Mouse (Mus musculus): ENCODE data around the gene Ppp1cc. TPM values are rescaled to one million over a fixed set of nuclear protein-coding genes. Genes with fewer than 3 reads are reported as not detected.

Gene Ppp1cc
- polyA plus RNA-seq (2015; fragmentation: Nextera tagmentation; extraction: Ambion mirVana), result 210 and 213 TPM in 2 replicates

GRCm38 (mm10) chr5:122157827-122158381 is at the start of gene Ppp1cc:
Gene Ppp1cc (plus strand): TSS chr5:122158278.
- H3K4me1 ChIP-seq (replicated peaks), result peaks cover 48% of the 10 kb centered on the region
- 1% methylated on average over 52 of the region's 54 CpGs for WGBS
- H3K9me3 ChIP-seq, result no peaks in the 10 kb centered on the region
- peak; percentile 94 for ATAC-seq (ENCODE audit: low FRiP score, low read depth)
- H3K4me2 ChIP-seq, result peak within 1 kb of the TSS; percentile 71
- no peaks in the 10 kb centered on the region for H3K27me3 ChIP-seq
- H3K9ac ChIP-seq, result peak within 1 kb of the TSS; percentile 75
- H3K4me3 ChIP-seq, result peak within 1 kb of the TSS; percentile 77
- peak within 1 kb of the TSS; percentile 83 for H3K27ac ChIP-seq (replicated peaks)
- H3K36me3 ChIP-seq, result no peaks in the 10 kb centered on the region

- no peaks in the 10 kb centered on the region for H3K9me3 ChIP-seq
- no peak overlapping the region for H3K4me2 ChIP-seq
- no peak overlapping the region for H3K27ac ChIP-seq (replicated peaks)
- H3K36me3 ChIP-seq, result no peaks in the 10 kb centered on the region
- no peak overlapping the region for H3K4me3 ChIP-seq
- ATAC-seq (ENCODE audit: low FRiP score, low read depth), result no peak
- no peaks in the 10 kb centered on the region for H3K4me1 ChIP-seq (replicated peaks)
- H3K9ac ChIP-seq, result no peak overlapping the region
- no peaks in the 10 kb centered on the region for H3K27me3 ChIP-seq
- 50% methylated on average over 16 of the region's 16 CpGs for WGBS
These were observed 48.6 kb upstream of the Ppp1cc start for GRCm38 (mm10) chr5:122109325-122110060.

GRCm38 (mm10) chr5:122110625-122111024 is 47.5 kb upstream of the Ppp1cc start:
- no peaks in the 10 kb centered on the region for H3K4me1 ChIP-seq (replicated peaks)
- ATAC-seq (ENCODE audit: low FRiP score, low read depth), result no peak
- no peak overlapping the region for H3K27ac ChIP-seq (replicated peaks)
- H3K9me3 ChIP-seq, result no peaks in the 10 kb centered on the region
- no peak overlapping the region for H3K4me3 ChIP-seq
- WGBS, result 94% methylated on average over 13 of the region's 13 CpGs
- no peaks in the 10 kb centered on the region for H3K36me3 ChIP-seq
- no peak overlapping the region for H3K4me2 ChIP-seq
- no peak overlapping the region for H3K9ac ChIP-seq
- no peaks in the 10 kb centered on the region for H3K27me3 ChIP-seq

GRCm38 (mm10) chr5:122111091-122111932 is 46.8 kb upstream of the Ppp1cc start:
- Histone ChIP-seq H3K4me2 (peak overlapping the region; percentile 16), H3K4me1 (replicated peaks) (no peaks in the 10 kb centered on the region), H3K27me3 (no peaks in the 10 kb centered on the region), H3K36me3 (no peaks in the 10 kb centered on the region), H3K9ac (no peak overlapping the region), H3K9me3 (no peaks in the 10 kb centered on the region), H3K27ac (replicated peaks) (no peak overlapping the region), H3K4me3 (no peak overlapping the region)
- no peak for ATAC-seq (ENCODE audit: low FRiP score, low read depth)
- WGBS, result 69% methylated on average over 26 of the region's 26 CpGs

- Histone ChIP-seq H3K9me3 (no peaks in the 10 kb centered on the region), H3K4me1 (replicated peaks) (no peaks in the 10 kb centered on the region), H3K27ac (replicated peaks) (no peak overlapping the region), H3K9ac (no peak overlapping the region), H3K4me3 (no peak overlapping the region), H3K27me3 (no peaks in the 10 kb centered on the region), H3K36me3 (no peaks in the 10 kb centered on the region), H3K4me2 (peak overlapping the region; percentile 16)
- no peak for ATAC-seq (ENCODE audit: low FRiP score, low read depth)
- WGBS, result 58% methylated on average over 4 of the region's 4 CpGs
These were observed 46.2 kb upstream of the Ppp1cc start for GRCm38 (mm10) chr5:122111933-122112248.

GRCm38 (mm10) chr5:122113450-122113849 is 44.6 kb upstream of the Ppp1cc start:
- Histone ChIP-seq H3K27me3 (no peaks in the 10 kb centered on the region), H3K9ac (no peak overlapping the region), H3K4me1 (replicated peaks) (no peaks in the 10 kb centered on the region), H3K4me3 (no peak overlapping the region), H3K36me3 (no peaks in the 10 kb centered on the region), H3K27ac (replicated peaks) (no peak overlapping the region), H3K4me2 (no peak overlapping the region), H3K9me3 (no peaks in the 10 kb centered on the region)
- no peak for ATAC-seq (ENCODE audit: low FRiP score, low read depth)
- 80% methylated on average over 7 of the region's 7 CpGs for WGBS

GRCm38 (mm10) chr5:122114176-122114575 is 43.9 kb upstream of the Ppp1cc start:
- Histone ChIP-seq H3K4me2 (no peak overlapping the region), H3K9ac (no peak overlapping the region), H3K27me3 (no peaks in the 10 kb centered on the region), H3K4me3 (no peak overlapping the region), H3K9me3 (no peaks in the 10 kb centered on the region), H3K4me1 (replicated peaks) (no peaks in the 10 kb centered on the region), H3K27ac (replicated peaks) (no peak overlapping the region), H3K36me3 (no peaks in the 10 kb centered on the region)
- 0 out of 2 replicates have a peak, but pooled peaks have one; percentile 42 for ATAC-seq (ENCODE audit: low FRiP score, low read depth)
- 3% methylated on average over 2 of the region's 2 CpGs for WGBS

- Histone ChIP-seq H3K9me3 (no peaks in the 10 kb centered on the region), H3K9ac (no peak overlapping the region), H3K27me3 (no peaks in the 10 kb centered on the region), H3K4me3 (no peak overlapping the region), H3K27ac (replicated peaks) (no peak overlapping the region), H3K4me1 (replicated peaks) (no peaks in the 10 kb centered on the region), H3K36me3 (no peaks in the 10 kb centered on the region), H3K4me2 (no peak overlapping the region)
- ATAC-seq (ENCODE audit: low FRiP score, low read depth), result no peak
- WGBS, result 94% methylated on average over 9 of the region's 9 CpGs
These were observed 42.8 kb upstream of the Ppp1cc start for GRCm38 (mm10) chr5:122115266-122115763.

- H3K27ac ChIP-seq (replicated peaks), result no peak overlapping the region
- no peak overlapping the region for H3K9ac ChIP-seq
- H3K27me3 ChIP-seq, result no peaks in the 10 kb centered on the region
- H3K9me3 ChIP-seq, result no peaks in the 10 kb centered on the region
- H3K4me3 ChIP-seq, result no peak overlapping the region
- no peak overlapping the region for H3K4me2 ChIP-seq
- no peaks in the 10 kb centered on the region for H3K36me3 ChIP-seq
- H3K4me1 ChIP-seq (replicated peaks), result no peaks in the 10 kb centered on the region
- no peak for ATAC-seq (ENCODE audit: low FRiP score, low read depth)
- 89% methylated on average over 6 of the region's 6 CpGs for WGBS
These were observed 41.8 kb upstream of the Ppp1cc start for GRCm38 (mm10) chr5:122116243-122116642.

- Histone ChIP-seq H3K9ac (no peak overlapping the region), H3K27ac (replicated peaks) (no peak overlapping the region), H3K4me1 (replicated peaks) (peaks cover 3% of the 10 kb centered on the region; the same call in 1 of the 2 replicates), H3K4me2 (no peak overlapping the region), H3K9me3 (no peaks in the 10 kb centered on the region), H3K27me3 (no peaks in the 10 kb centered on the region), H3K36me3 (no peaks in the 10 kb centered on the region), H3K4me3 (no peak overlapping the region)
- 83% methylated on average over 8 of the region's 8 CpGs for WGBS
- no peak for ATAC-seq (ENCODE audit: low FRiP score, low read depth)
These were observed 32.8 kb upstream of the Ppp1cc start for GRCm38 (mm10) chr5:122125211-122125760.

GRCm38 (mm10) chr5:122129068-122129655 is 28.9 kb upstream of the Ppp1cc start:
- WGBS, result 32% methylated on average over 16 of the region's 16 CpGs
- no peak overlapping the region for H3K9ac ChIP-seq
- peak; percentile 40; the same call in 1 of the 2 replicates for ATAC-seq (ENCODE audit: low FRiP score, low read depth)

More at GRCm38 (mm10) chr5:122129068-122129655, 28.9 kb upstream of the Ppp1cc start:
- Histone ChIP-seq H3K36me3 (no peaks in the 10 kb centered on the region), H3K4me2 (no peak overlapping the region), H3K9me3 (no peaks in the 10 kb centered on the region), H3K27ac (replicated peaks) (no peak overlapping the region), H3K4me1 (replicated peaks) (peaks cover 14% of the 10 kb centered on the region), H3K4me3 (no peak overlapping the region), H3K27me3 (peaks cover 9% of the 10 kb centered on the region)

Measured in hindbrain, embryonic 15.5 days (tissue).